Mouse (Mus musculus): ENCODE data around the gene Chd1. TPM values are rescaled to one million over a fixed set of nuclear protein-coding genes. Genes with fewer than 3 reads are reported as not detected.

The Chd1 gene
- polyA plus RNA-seq (2015; fragmentation: Illumina TruSeq; extraction: RNeasy Lipid Tissue Mini Kit (QIAGEN cat#74804); ENCODE audit: low read depth, low replicate concordance): 7.6 TPM

DNA sequence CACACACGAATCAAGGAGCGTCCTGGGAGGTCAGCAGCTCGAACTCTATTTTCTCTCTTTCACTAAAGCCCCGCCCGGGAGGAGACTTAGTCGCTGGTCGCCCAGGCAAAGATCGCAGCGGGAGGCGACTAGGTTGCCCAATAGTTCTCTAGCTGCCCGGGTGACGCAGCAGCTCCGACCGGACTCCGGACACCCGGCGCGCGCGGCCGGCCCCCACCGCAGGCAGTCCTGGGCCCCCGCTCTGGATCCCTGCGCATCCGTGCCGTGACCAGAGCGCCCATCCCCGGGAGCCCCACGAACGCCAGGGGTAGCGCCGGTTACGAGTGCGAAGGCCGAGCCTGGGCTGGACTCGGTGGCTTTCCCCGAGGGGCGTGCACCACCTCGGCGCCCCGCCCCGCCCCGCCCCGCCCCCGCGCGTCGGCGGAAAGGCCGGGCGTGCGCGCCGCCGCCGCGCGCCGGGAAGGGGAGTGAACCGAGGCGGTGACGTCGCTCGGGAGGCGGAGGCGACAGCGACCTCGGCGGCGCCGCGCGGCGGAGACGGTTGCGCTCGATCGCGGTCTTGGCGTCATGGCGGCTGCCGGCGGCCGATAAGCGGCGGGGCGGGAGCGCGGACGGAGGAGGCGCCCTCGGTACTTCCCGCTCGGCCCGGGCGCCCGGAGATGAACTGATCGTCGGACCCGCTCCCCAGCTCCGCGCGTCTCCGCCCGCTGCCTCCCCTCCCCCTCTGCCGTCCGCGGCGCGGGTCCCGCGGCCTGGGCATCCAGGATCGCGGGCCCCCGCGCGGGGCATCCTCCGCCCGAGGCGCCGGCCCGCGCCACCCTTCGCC is at the start of gene Chd1:
Chd1 (plus strand) TSS at position 493 of the 826 bp plus-strand sequence.

Other genes starting within 250 kb of the Chd1 start
- gene Psmb1, start 205.2 kb upstream of the Chd1 start, polyA plus RNA-seq (2015; fragmentation: Illumina TruSeq; extraction: RNeasy Lipid Tissue Mini Kit (QIAGEN cat#74804); ENCODE audit: low read depth, low replicate concordance): 214 TPM
- 34.7 TPM for gene Tbp, start 205.1 kb upstream of the Chd1 start, polyA plus RNA-seq (2015; fragmentation: Illumina TruSeq; extraction: RNeasy Lipid Tissue Mini Kit (QIAGEN cat#74804); ENCODE audit: low read depth, low replicate concordance)
- gene Pdcd2, start 177.7 kb upstream of the Chd1 start, polyA plus RNA-seq (2015; fragmentation: Illumina TruSeq; extraction: RNeasy Lipid Tissue Mini Kit (QIAGEN cat#74804); ENCODE audit: low read depth, low replicate concordance): 34.5 TPM
- 1.7 TPM for gene Prdm9, start 140.6 kb upstream of the Chd1 start, polyA plus RNA-seq (2015; fragmentation: Illumina TruSeq; extraction: RNeasy Lipid Tissue Mini Kit (QIAGEN cat#74804); ENCODE audit: low read depth, low replicate concordance)
- 26.2 TPM for gene Rgmb, start 126.1 kb downstream of the Chd1 start, polyA plus RNA-seq (2015; fragmentation: Illumina TruSeq; extraction: RNeasy Lipid Tissue Mini Kit (QIAGEN cat#74804); ENCODE audit: low read depth, low replicate concordance)

Data from brain, adult 10 weeks (tissue).